Mouse (Mus musculus) C2C12 (cell line): ENCODE measurements around the gene Plcg2. TPM values are rescaled to one million over a fixed set of nuclear protein-coding genes. Genes with fewer than 3 reads are reported as not detected.

Experiments used
- H3K27me3 ChIP-seq: one replicate; pipeline ENCODE4 v1.6.1; 2011; ENCODE audit not compliant: control insufficient read depth, insufficient read depth, insufficient read length
- H3K36me3 ChIP-seq: one replicate; pipeline ENCODE4 v1.6.1; 2011; ENCODE audit not compliant: control insufficient read depth, insufficient read depth
- H3K4me3 ChIP-seq: one replicate; pipeline ENCODE4 v1.5.1; 2011; ENCODE audit warnings: mild to moderate bottlenecking, control low read depth; ENCODE audit not compliant: poor library complexity, insufficient read depth, severe bottlenecking
- H3K79me2 ChIP-seq: one replicate; pipeline ENCODE4 v1.6.1; 2011; ENCODE audit not compliant: control insufficient read depth, insufficient read depth
- H3K79me3 ChIP-seq: one replicate; pipeline ENCODE4 v1.6.1; 2011; ENCODE audit warnings: low read depth, control low read depth
- H3ac ChIP-seq: one replicate; pipeline ENCODE3; 2011; ENCODE audit warnings: low read depth; ENCODE audit not compliant: control insufficient read depth, insufficient read length
- CEBPB ChIP-seq: IDR thresholded peaks from one replicate; pipeline ENCODE4 v1.6.1; 2011; ENCODE audit warnings: low read depth, mild to moderate bottlenecking, control low read depth, moderate library complexity
- CTCF ChIP-seq: IDR thresholded peaks from one replicate; pipeline ENCODE4 v1.5.1; 2011; ENCODE audit not compliant: control insufficient read depth, insufficient read depth, insufficient read length
- FOSL1 ChIP-seq: IDR thresholded peaks from one replicate; pipeline ENCODE4 v1.8.0; 2011; ENCODE audit warnings: mild to moderate bottlenecking, low read length; ENCODE audit not compliant: poor library complexity, insufficient read depth, severe bottlenecking
- MAX ChIP-seq: IDR thresholded peaks from one replicate; pipeline ENCODE4 v1.6.1; 2011; ENCODE audit warnings: mild to moderate bottlenecking, control low read depth
- MYOD1 ChIP-seq: IDR thresholded peaks from one replicate; pipeline ENCODE4 v1.6.1; 2011; ENCODE audit warnings: low read depth; ENCODE audit not compliant: control insufficient read depth, insufficient read length
- MYOG ChIP-seq: IDR thresholded peaks from one replicate; pipeline ENCODE4 v1.6.1; 2011; ENCODE audit not compliant: control insufficient read depth, insufficient read length; ENCODE audit errors: extremely low read depth
- USF1 ChIP-seq: IDR thresholded peaks from one replicate; pipeline ENCODE4 v1.6.1; 2011; ENCODE audit warnings: low read depth, mild to moderate bottlenecking, control low read depth, moderate library complexity
- polyA plus RNA-seq: library from polyadenylated mRNA; unstranded; fragments of >200 nt; fragmentation: generic; extraction: Trizol; gene quantifications from one replicate; pipeline ENCODE4 v1.2.1, GENCODE M21; 2012; ENCODE audit warnings: missing spikeins

Gene Plcg2
- polyA plus RNA-seq, 1 experiment: 0.05 TPM

- Histone ChIP-seq H3K36me3 (no peaks in the 10 kb centered on the region), H3K27me3 (no peaks in the 10 kb centered on the region), H3K79me3 (no peaks in the 10 kb centered on the region), H3K4me3 (no peak overlapping the region), H3K79me2 (no peaks in the 10 kb centered on the region), H3ac (no peak overlapping the region)
- TF ChIP-seq MYOG (no peak), USF1 (no peak), FOSL1 (no peak), MAX (no peak), MYOD1 (no peak), CEBPB (no peak), CTCF (no peak)
Measured at GRCm38 (mm10) chr8:117577883-117578282, 79.8 kb downstream of the Plcg2 start.

- Histone ChIP-seq H3K4me3 (no peak overlapping the region), H3K79me2 (no peaks in the 10 kb centered on the region), H3ac (no peak overlapping the region), H3K36me3 (no peaks in the 10 kb centered on the region), H3K27me3 (no peaks in the 10 kb centered on the region), H3K79me3 (no peaks in the 10 kb centered on the region)
- TF ChIP-seq MYOD1: no peak
- no peak for TF ChIP-seq CTCF
- TF ChIP-seq MAX: no peak
- no peak for TF ChIP-seq CEBPB
- no peak for TF ChIP-seq USF1
- no peak for TF ChIP-seq MYOG
- no peak for TF ChIP-seq FOSL1
Measured at GRCm38 (mm10) chr8:117578856-117579255, 80.8 kb downstream of the Plcg2 start.

GRCm38 (mm10) chr8:117593862-117594261 is 95.8 kb downstream of the Plcg2 start:
- Histone ChIP-seq H3K79me3 (no peaks in the 10 kb centered on the region), H3K79me2 (no peaks in the 10 kb centered on the region), H3K4me3 (no peak overlapping the region), H3ac (no peak overlapping the region), H3K27me3 (no peaks in the 10 kb centered on the region), H3K36me3 (no peaks in the 10 kb centered on the region)
- TF ChIP-seq USF1: no peak
- TF ChIP-seq MYOD1: no peak
- TF ChIP-seq FOSL1: no peak
- no peak for TF ChIP-seq CEBPB
- TF ChIP-seq MAX: no peak
- no peak for TF ChIP-seq CTCF
- TF ChIP-seq MYOG: no peak

- Histone ChIP-seq H3K79me2 (no peaks in the 10 kb centered on the region), H3ac (no peak overlapping the region), H3K36me3 (no peaks in the 10 kb centered on the region), H3K79me3 (no peaks in the 10 kb centered on the region), H3K27me3 (no peaks in the 10 kb centered on the region), H3K4me3 (no peak overlapping the region)
- TF ChIP-seq CTCF (no peak), MYOD1 (no peak), MYOG (no peak), MAX (no peak), USF1 (no peak), FOSL1 (no peak), CEBPB (no peak)
Measured at GRCm38 (mm10) chr8:117595001-117595400, 96.9 kb downstream of the Plcg2 start.

- H3K79me2 ChIP-seq: no peaks in the 10 kb centered on the region
- no peaks in the 10 kb centered on the region for H3K36me3 ChIP-seq
- H3K27me3 ChIP-seq: no peaks in the 10 kb centered on the region
- no peaks in the 10 kb centered on the region for H3K79me3 ChIP-seq
- no peak overlapping the region for H3ac ChIP-seq
- TF ChIP-seq CTCF: no peak
- no peak overlapping the region for H3K4me3 ChIP-seq
Measured at GRCm38 (mm10) chr8:117596777-117597176, 98.7 kb downstream of the Plcg2 start.

- Histone ChIP-seq H3K36me3 (no peaks in the 10 kb centered on the region), H3ac (no peak overlapping the region), H3K27me3 (no peaks in the 10 kb centered on the region), H3K4me3 (no peak overlapping the region), H3K79me2 (no peaks in the 10 kb centered on the region), H3K79me3 (no peaks in the 10 kb centered on the region)
- TF ChIP-seq FOSL1: no peak
- TF ChIP-seq CTCF: no peak
- no peak for TF ChIP-seq MYOG
- TF ChIP-seq MYOD1: no peak
- TF ChIP-seq USF1: no peak
- no peak for TF ChIP-seq CEBPB
- no peak for TF ChIP-seq MAX
Measured at GRCm38 (mm10) chr8:117600839-117601238, 102.7 kb downstream of the Plcg2 start.

- no peak for TF ChIP-seq FOSL1
- TF ChIP-seq USF1: no peak
- TF ChIP-seq CTCF: no peak
- no peak for TF ChIP-seq MYOG
- no peak for TF ChIP-seq MAX
- TF ChIP-seq CEBPB: no peak
- no peak for TF ChIP-seq MYOD1
- no peak overlapping the region for H3K4me3 ChIP-seq
- no peaks in the 10 kb centered on the region for H3K27me3 ChIP-seq
- H3K36me3 ChIP-seq: no peaks in the 10 kb centered on the region
- no peak overlapping the region for H3ac ChIP-seq
- no peaks in the 10 kb centered on the region for H3K79me2 ChIP-seq
- H3K79me3 ChIP-seq: no peaks in the 10 kb centered on the region
Measured at GRCm38 (mm10) chr8:117604101-117604500, 106.0 kb downstream of the Plcg2 start.
